Mouse (Mus musculus) neural tube, embryonic 14.5 days (tissue): ENCODE measurements around the gene Rims4. TPM values are rescaled to one million over a fixed set of nuclear protein-coding genes. Genes with fewer than 3 reads are reported as not detected.

Experiments used
- ATAC-seq: fragments of 200-750 bp; cut with Nextera tagmentation; 2 replicates; pipeline ENCODE4 v1.8.0; 2017; ENCODE audit warnings: low read depth, mild to moderate bottlenecking, moderate TSS enrichment, moderate library complexity
- H3K27ac ChIP-seq: fragments of 300-500 bp; sonication (generic); 2 replicates; pipeline ENCODE4 v1.5.1; 2014; ENCODE audit warnings: low read depth, mild to moderate bottlenecking, control low read depth, low read length, moderate library complexity, mixed read lengths
- H3K27me3 ChIP-seq: fragments of 300-500 bp; sonication (generic); 2 replicates; pipeline ENCODE4 v1.6.1; 2014; ENCODE audit warnings: low read length; ENCODE audit not compliant: control insufficient read depth, insufficient read depth
- H3K36me3 ChIP-seq: fragments of 300-500 bp; sonication (generic); 2 replicates; pipeline ENCODE4 v1.6.1; 2014; ENCODE audit warnings: low read length, mixed read lengths; ENCODE audit not compliant: control insufficient read depth, insufficient read depth
- H3K4me1 ChIP-seq: fragments of 300-500 bp; sonication (generic); 2 replicates; pipeline ENCODE4 v1.6.1; 2014; ENCODE audit warnings: low read length; ENCODE audit not compliant: control insufficient read depth, insufficient read depth
- H3K4me2 ChIP-seq: fragments of 300-500 bp; sonication (generic); 2 replicates; pipeline ENCODE4 v1.6.1; 2014; ENCODE audit warnings: mild to moderate bottlenecking, low read depth, low read length, control low read depth
- H3K4me3 ChIP-seq: fragments of 300-500 bp; sonication (generic); 2 replicates; pipeline ENCODE4 v1.5.1; 2014; ENCODE audit warnings: low read depth, low read length, control low read depth, mixed read lengths
- H3K9ac ChIP-seq: fragments of 300-500 bp; sonication (generic); replicated peaks from 2 replicates; pipeline ENCODE4 v1.6.1; 2014; ENCODE audit warnings: low read depth, mild to moderate bottlenecking, control low read depth, low read length, mixed read lengths
- H3K9me3 ChIP-seq: fragments of 300-500 bp; sonication (generic); 2 replicates; pipeline ENCODE4 v1.6.1; 2016; ENCODE audit warnings: low read length; ENCODE audit not compliant: control insufficient read depth
- WGBS: fragments of 180-500 bp; shearing (Covaris S2); extraction: QIAGEN DNeasy Blood & Tissue Kit; methylation state at CpG from one replicate; pipeline ENCODE4 v1.1.7; 2014; 5-methylcytosine and 5-hydroxymethylcytosine counted together
- polyA plus RNA-seq: library from polyadenylated mRNA; unstranded; fragments of >200 nt; fragmentation: Nextera tagmentation; extraction: Ambion mirVana; gene quantifications from 2 replicates; pipeline ENCODE4 v1.2.1, GENCODE M21; 2014

Gene Rims4
- polyA plus RNA-seq, 1 experiment from 2014 or later: 6.1 TPM

GRCm38 (mm10) chr2:163901043-163901442 is 17.4 kb downstream of the Rims4 start:
- no peak for ATAC-seq
- no peak overlapping the region for H3K4me3 ChIP-seq
- H3K27ac ChIP-seq: no peak overlapping the region
- H3K9me3 ChIP-seq: no peaks in the 10 kb centered on the region
- 90% methylated on average over 7 of the region's 7 CpGs for WGBS
- H3K9ac ChIP-seq: no peak overlapping the region
- H3K4me1 ChIP-seq: no peaks in the 10 kb centered on the region
- H3K36me3 ChIP-seq: no peaks in the 10 kb centered on the region
- H3K27me3 ChIP-seq: no peaks in the 10 kb centered on the region
- H3K4me2 ChIP-seq: no peak overlapping the region

GRCm38 (mm10) chr2:163899910-163900411 is 18.5 kb downstream of the Rims4 start:
- no peak overlapping the region for H3K4me3 ChIP-seq
- no peak for ATAC-seq

GRCm38 (mm10) chr2:163897988-163898535 is 20.4 kb downstream of the Rims4 start:
- WGBS: 73% methylated on average over 7 of the region's 7 CpGs
- no peaks in the 10 kb centered on the region for H3K4me1 ChIP-seq
- no peaks in the 10 kb centered on the region for H3K27me3 ChIP-seq
- H3K36me3 ChIP-seq: no peaks in the 10 kb centered on the region
- no peak overlapping the region for H3K4me2 ChIP-seq
- no peak for ATAC-seq
- no peak overlapping the region for H3K9ac ChIP-seq
- no peak overlapping the region for H3K4me3 ChIP-seq
- H3K9me3 ChIP-seq: no peaks in the 10 kb centered on the region
- H3K27ac ChIP-seq: no peak overlapping the region

More at GRCm38 (mm10) chr2:163899910-163900411, 18.5 kb downstream of the Rims4 start:
- H3K36me3 ChIP-seq: no peaks in the 10 kb centered on the region
- no peak overlapping the region for H3K27ac ChIP-seq
- no peaks in the 10 kb centered on the region for H3K4me1 ChIP-seq
- WGBS: 53% methylated on average over 14 of the region's 14 CpGs
- no peaks in the 10 kb centered on the region for H3K27me3 ChIP-seq
- no peak overlapping the region for H3K9ac ChIP-seq
- H3K9me3 ChIP-seq: no peaks in the 10 kb centered on the region
- no peak overlapping the region for H3K4me2 ChIP-seq

GRCm38 (mm10) chr2:163897026-163897425 is 21.5 kb downstream of the Rims4 start:
- Histone ChIP-seq H3K27ac (no peak overlapping the region), H3K4me2 (no peak overlapping the region), H3K27me3 (no peaks in the 10 kb centered on the region), H3K9ac (no peak overlapping the region), H3K36me3 (no peaks in the 10 kb centered on the region), H3K9me3 (no peaks in the 10 kb centered on the region), H3K4me3 (no peak overlapping the region), H3K4me1 (no peaks in the 10 kb centered on the region)
- ATAC-seq: no peak
- WGBS: 94% methylated on average over 7 of the region's 7 CpGs

- H3K4me2 ChIP-seq: no peak overlapping the region
- no peaks in the 10 kb centered on the region for H3K36me3 ChIP-seq
- 80% methylated on average over 2 of the region's 2 CpGs for WGBS
- 0 out of 2 replicates have a peak, but pooled peaks cover 2% of the 10 kb centered on the region for H3K4me1 ChIP-seq
- no peak overlapping the region for H3K4me3 ChIP-seq
- H3K9ac ChIP-seq: no peak overlapping the region
- no peak for ATAC-seq
- no peak overlapping the region for H3K27ac ChIP-seq
- H3K9me3 ChIP-seq: no peaks in the 10 kb centered on the region
- H3K27me3 ChIP-seq: no peaks in the 10 kb centered on the region
Measured at GRCm38 (mm10) chr2:163895156-163895555, 23.3 kb downstream of the Rims4 start.

GRCm38 (mm10) chr2:163893446-163894370 is 24.8 kb downstream of the Rims4 start:
- Histone ChIP-seq H3K27me3 (no peaks in the 10 kb centered on the region), H3K4me1 (0 out of 2 replicates have a peak, but pooled peaks cover 2% of the 10 kb centered on the region), H3K9ac (no peak overlapping the region), H3K4me3 (no peak overlapping the region), H3K9me3 (no peaks in the 10 kb centered on the region), H3K36me3 (no peaks in the 10 kb centered on the region), H3K4me2 (no peak overlapping the region), H3K27ac (no peak overlapping the region)
- 62% methylated on average over 7 of the region's 7 CpGs for whole genome bisulfite sequencing
- ATAC-seq: no peak

GRCm38 (mm10) chr2:163891271-163891670 is 27.2 kb downstream of the Rims4 start:
- H3K9me3 ChIP-seq: no peaks in the 10 kb centered on the region
- no peaks in the 10 kb centered on the region for H3K27me3 ChIP-seq
- no peak for ATAC-seq
- peak overlapping the region; percentile 44; the same call in 1 of the 2 replicates for H3K27ac ChIP-seq
- H3K4me1 ChIP-seq: 0 out of 2 replicates have a peak, but pooled peaks cover 2% of the 10 kb centered on the region
- H3K9ac ChIP-seq: no peak overlapping the region
- H3K4me3 ChIP-seq: no peak overlapping the region
- WGBS: 88% methylated on average over 11 of the region's 11 CpGs
- H3K4me2 ChIP-seq: no peak overlapping the region
- H3K36me3 ChIP-seq: no peaks in the 10 kb centered on the region

- Histone ChIP-seq H3K4me1 (0 out of 2 replicates have a peak, but pooled peaks cover 2% of the 10 kb centered on the region), H3K4me2 (no peak overlapping the region), H3K4me3 (no peak overlapping the region), H3K27ac (no peak overlapping the region; the same call in 1 of the 2 replicates), H3K27me3 (no peaks in the 10 kb centered on the region), H3K9ac (no peak overlapping the region), H3K36me3 (no peaks in the 10 kb centered on the region), H3K9me3 (no peaks in the 10 kb centered on the region)
- 41% methylated on average over 11 of the region's 11 CpGs for WGBS
- ATAC-seq: peak; percentile 51; the same call in 1 of the 2 replicates
Measured at GRCm38 (mm10) chr2:163890586-163890985, 27.9 kb downstream of the Rims4 start.

GRCm38 (mm10) chr2:163889411-163889810 is 29.1 kb downstream of the Rims4 start:
- no peak overlapping the region for H3K4me2 ChIP-seq
- no peaks in the 10 kb centered on the region for H3K9me3 ChIP-seq
- no peak overlapping the region for H3K27ac ChIP-seq
- H3K9ac ChIP-seq: no peak overlapping the region
- no peaks in the 10 kb centered on the region for H3K27me3 ChIP-seq
- 44% methylated on average over 6 of the region's 6 CpGs for WGBS
- H3K36me3 ChIP-seq: no peaks in the 10 kb centered on the region
- ATAC-seq: no peak
- 0 out of 2 replicates have a peak, but pooled peaks cover 2% of the 10 kb centered on the region for H3K4me1 ChIP-seq
- H3K4me3 ChIP-seq: no peak overlapping the region
